Comparison of ENCODE assay signal across 21 mouse cellular contexts in the genomic region with DNA sequence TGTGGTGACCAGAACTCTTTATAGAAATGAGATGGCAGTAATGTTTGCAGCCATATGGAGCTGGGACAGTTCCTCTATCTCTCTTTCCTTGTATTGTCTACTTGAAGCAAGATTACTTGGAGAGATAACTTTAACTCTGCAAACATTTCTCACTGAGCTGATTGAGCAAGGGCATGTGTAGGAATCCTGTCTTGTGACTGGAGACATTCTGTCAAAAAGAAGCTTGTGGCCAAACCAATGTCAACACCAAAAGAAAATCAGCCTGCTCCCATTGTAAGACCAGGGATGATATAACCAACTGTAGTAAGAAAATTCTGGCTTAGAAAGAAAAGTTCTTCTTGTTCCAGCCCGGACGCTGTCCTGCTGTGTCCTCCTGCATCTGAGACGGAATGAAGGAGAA. TPM values are rescaled to one million over a fixed set of nuclear protein-coding genes. Genes with fewer than 3 reads are reported as not detected.
DNase-seq lines count a peak whose midpoint lies in the region; ATAC-seq and TF ChIP-seq lines count a peak whose summit lies in the region.
"Had no signal": no experiment of that assay in that cellular context is flagged by ENCODE, and none has a peak within 500 bp of the region (broad histone marks: within the 10 kb centered on the region; RNA-seq: fewer than 3 reads in every experiment).

No protein-coding gene starts in this region.

- no peaks in the 10 kb centered on the region for H3K27me3 ChIP-seq in lung, embryonic 14.5 days (ENCODE audit: insufficient read depth, low read length)
- no peaks in the 10 kb centered on the region for H3K27me3 ChIP-seq in forebrain, embryonic 16.5 days (replicated peaks; ENCODE audit: control insufficient read depth, insufficient read depth, low read length)
- H3K27me3 ChIP-seq: CH12.LX; forebrain, embryonic 15.5 days; heart, embryonic 12.5 days; hindbrain, embryonic 15.5 days had no signal

- H3K4me1 ChIP-seq in lung, embryonic 14.5 days (ENCODE audit: insufficient read depth): no peaks in the 10 kb centered on the region
- peaks cover 2% of the 10 kb centered on the region; the same call in 1 of the 2 replicates for H3K4me1 ChIP-seq in lung, adult 2 months (ENCODE audit: control insufficient read depth, insufficient read depth, low read length)
- H3K4me1 ChIP-seq in forebrain, embryonic 16.5 days (replicated peaks; ENCODE audit: control insufficient read depth, insufficient read depth, low read length): no peaks in the 10 kb centered on the region
- H3K4me1 ChIP-seq: forebrain, embryonic 10.5 days; forebrain, embryonic 15.5 days; hindbrain, embryonic 15.5 days had no signal

- no peak for TF ChIP-seq POLR2A in lung, adult 2 months (IDR thresholded peaks at IDR 0.05; ENCODE audit: borderline replicate concordance, extremely low read depth, low read depth, low read length)

- TF ChIP-seq CTCF in lung, embryonic 14.5 days (IDR thresholded peaks at IDR 0.05; ENCODE audit: low read depth): no peak
- TF ChIP-seq CTCF in lung, adult 2 months (IDR thresholded peaks at IDR 0.05; ENCODE audit: insufficient read depth, low read length): no peak

- no peak for ATAC-seq in lung, embryonic 14.5 days (ENCODE audit: insufficient read depth)
- ATAC-seq in granulocyte monocyte progenitor cell, adult 5-6 weeks (replicated peaks; ENCODE audit: poor library complexity, severe bottlenecking): 0 out of 2 replicates have a peak, but pooled peaks have one; percentile 14
- no peak for ATAC-seq in forebrain, embryonic 16.5 days
- ATAC-seq: activated CD4-positive, CD25-positive, alpha-beta regulatory T cell, adult 4 months; forebrain, embryonic 15.5 days; Patski had no signal

- no peak overlapping the region for H3K4me2 ChIP-seq in lung, embryonic 14.5 days
- no peak overlapping the region for H3K4me2 ChIP-seq in forebrain, embryonic 16.5 days (ENCODE audit: low read length)
- H3K4me2 ChIP-seq: forebrain, embryonic 15.5 days; heart, embryonic 12.5 days; hindbrain, embryonic 15.5 days had no signal

- no peak overlapping the region for H3K27ac ChIP-seq in lung, embryonic 14.5 days (ENCODE audit: low read depth)
- H3K27ac ChIP-seq in forebrain, embryonic 16.5 days (ENCODE audit: low read length): no peak overlapping the region
- H3K27ac ChIP-seq: embryonic facial prominence, embryonic 10.5 days; forebrain, embryonic 10.5 days; forebrain, embryonic 15.5 days; hindbrain, embryonic 15.5 days had no signal

- H3K9me3 ChIP-seq in lung, embryonic 14.5 days (ENCODE audit: low read depth, low read length): no peaks in the 10 kb centered on the region
- no peaks in the 10 kb centered on the region for H3K9me3 ChIP-seq in forebrain, embryonic 16.5 days (ENCODE audit: control insufficient read depth, low read length)
- H3K9me3 ChIP-seq: embryonic facial prominence, embryonic 10.5 days; forebrain, embryonic 10.5 days; forebrain, embryonic 15.5 days; hindbrain, embryonic 15.5 days had no signal

- no peak overlapping the region for H3K9ac ChIP-seq in lung, embryonic 14.5 days
- no peak overlapping the region for H3K9ac ChIP-seq in forebrain, embryonic 16.5 days (replicated peaks; ENCODE audit: low read depth, low read length)
- H3K9ac ChIP-seq: forebrain, embryonic 15.5 days; heart, embryonic 12.5 days; hindbrain, embryonic 15.5 days had no signal

- H3K36me3 ChIP-seq in lung, embryonic 14.5 days (ENCODE audit: insufficient read depth): no peaks in the 10 kb centered on the region
- H3K36me3 ChIP-seq in forebrain, embryonic 16.5 days (ENCODE audit: control insufficient read depth, insufficient read depth): no peaks in the 10 kb centered on the region
- H3K36me3 ChIP-seq: embryonic facial prominence, embryonic 10.5 days; forebrain, embryonic 10.5 days; forebrain, embryonic 15.5 days; heart, embryonic 12.5 days; hindbrain, embryonic 15.5 days had no signal

- WGBS in lung, embryonic 14.5 days: 87% methylated on average over 3 of the region's 3 CpGs
- WGBS in lung, adult 2 months: 74% methylated on average over 3 of the region's 3 CpGs
- WGBS in forebrain, embryonic 16.5 days: 91% methylated on average over 3 of the region's 3 CpGs

- peak; percentile 3 for DNase-seq in lung, embryonic 14.5 days
- no peak for DNase-seq in lung, adult 2 months
- DNase-seq in lung, postnatal 25 days (ENCODE audit: low spot score): peak; percentile 7
- no peak for DNase-seq in right cerebral cortex, postnatal 14 days
- DNase-seq in layer of hippocampus, adult 8-10 months (ENCODE audit: low spot score in 2 of 2): no peak
- DNase-seq: adrenal gland, adult 8-10 months; adrenal gland, postnatal 36 days; cerebellum, adult 2 months; cerebellum, postnatal 10 days; gastrocnemius, postnatal 10 days; heart, postnatal 36 days had no signal

- no peak overlapping the region for H3K4me3 ChIP-seq in lung, embryonic 14.5 days (ENCODE audit: low read depth, low read length)
- no peak overlapping the region for H3K4me3 ChIP-seq in lung, adult 2 months (replicated peaks; ENCODE audit: extremely low read depth, low read depth, low read length)
- H3K4me3 ChIP-seq in forebrain, embryonic 16.5 days (replicated peaks; ENCODE audit: low read length): no peak overlapping the region
- H3K4me3 ChIP-seq: embryonic facial prominence, embryonic 10.5 days; forebrain, embryonic 10.5 days; forebrain, embryonic 15.5 days; heart, embryonic 12.5 days; hindbrain, embryonic 15.5 days had no signal

RNA-seq across cellular contexts. Expression of gene Dhrs4, which starts 43.7 kb away (rescaled TPM):
- polyA plus RNA-seq in lung, embryonic 14.5 days (2014; fragmentation: Nextera tagmentation; extraction: Ambion mirVana): 66.6 and 68.6 TPM in 2 replicates
- 25.0 and 28.1 TPM in 2 replicates for polyA plus RNA-seq in lung, adult 2 months (2012; rRNA removed)
- total RNA-seq in granulocyte monocyte progenitor cell, adult 5-6 weeks (2014; fragmentation: Nextera tagmentation): 47.9 and 63.5 TPM in 2 replicates
- total RNA-seq in granulocyte monocyte progenitor cell, adult 5-6 weeks (2017): 50.5 and 61.6 TPM in 2 replicates
- 43.3 and 48.2 TPM in 2 replicates for polyA plus RNA-seq in forebrain, embryonic 16.5 days (2015; fragmentation: Nextera tagmentation; extraction: Ambion mirVana)
- 10 to 100 TPM; 20.2 to 27.2 (median 23.1) TPM for total RNA-seq in layer of hippocampus, adult 8-10 months (2022)

RNA-seq across cellular contexts. Expression of gene Carmil3, which starts 55.6 kb away (rescaled TPM):
- polyA plus RNA-seq in lung, embryonic 14.5 days (2014; fragmentation: Nextera tagmentation; extraction: Ambion mirVana): 2.8 and 3.1 TPM in 2 replicates
- 1.8 and 3.0 TPM in 2 replicates for polyA plus RNA-seq in lung, adult 2 months (2012; rRNA removed)
- total RNA-seq in granulocyte monocyte progenitor cell, adult 5-6 weeks (2014; fragmentation: Nextera tagmentation): not detected in 2 replicates
- not detected in 2 replicates for total RNA-seq in granulocyte monocyte progenitor cell, adult 5-6 weeks (2017)
- 29.4 and 38.1 TPM in 2 replicates for polyA plus RNA-seq in forebrain, embryonic 16.5 days (2015; fragmentation: Nextera tagmentation; extraction: Ambion mirVana)
- total RNA-seq in layer of hippocampus, adult 8-10 months (2022): 10 to 100 TPM; 56.8 to 82.2 (median 62.5) TPM
- polyA plus RNA-seq: activated CD4-positive, CD25-positive, alpha-beta regulatory T cell, adult 4 months had no signal

Comparison
In these comparisons a context has a peak if more than half of its experiments do, and no peak if none do; other contexts are left out.
1. DNase-seq: peak in lung, embryonic 14.5 days (single experiment) and lung, postnatal 25 days (single experiment); none in lung, adult 2 months (single experiment), right cerebral cortex, postnatal 14 days (single experiment) and layer of hippocampus, adult 8-10 months (0 of 2).